Mouse (Mus musculus) gastrocnemius, postnatal 4 days (tissue): ENCODE data around the gene Necab2. TPM values are rescaled to one million over a fixed set of nuclear protein-coding genes. Genes with fewer than 3 reads are reported as not detected.

Experiments used
- DNase-seq, 2 experiments: peaks; one replicate each; pipeline ENCODE4 v3.0.0; 2021 to 2022; ENCODE audit warnings: low spot score in 2 of 2, mixed read lengths in 2 of 2
- total RNA-seq, 2 experiments: library from RNA; stranded (reverse); gene quantifications; 2 replicates each; pipeline ENCODE4 v1.2.3; 2021

The Necab2 gene
- total RNA-seq, 2 experiments from 2014 or later = 0.59 to 0.78 TPM

DNA sequence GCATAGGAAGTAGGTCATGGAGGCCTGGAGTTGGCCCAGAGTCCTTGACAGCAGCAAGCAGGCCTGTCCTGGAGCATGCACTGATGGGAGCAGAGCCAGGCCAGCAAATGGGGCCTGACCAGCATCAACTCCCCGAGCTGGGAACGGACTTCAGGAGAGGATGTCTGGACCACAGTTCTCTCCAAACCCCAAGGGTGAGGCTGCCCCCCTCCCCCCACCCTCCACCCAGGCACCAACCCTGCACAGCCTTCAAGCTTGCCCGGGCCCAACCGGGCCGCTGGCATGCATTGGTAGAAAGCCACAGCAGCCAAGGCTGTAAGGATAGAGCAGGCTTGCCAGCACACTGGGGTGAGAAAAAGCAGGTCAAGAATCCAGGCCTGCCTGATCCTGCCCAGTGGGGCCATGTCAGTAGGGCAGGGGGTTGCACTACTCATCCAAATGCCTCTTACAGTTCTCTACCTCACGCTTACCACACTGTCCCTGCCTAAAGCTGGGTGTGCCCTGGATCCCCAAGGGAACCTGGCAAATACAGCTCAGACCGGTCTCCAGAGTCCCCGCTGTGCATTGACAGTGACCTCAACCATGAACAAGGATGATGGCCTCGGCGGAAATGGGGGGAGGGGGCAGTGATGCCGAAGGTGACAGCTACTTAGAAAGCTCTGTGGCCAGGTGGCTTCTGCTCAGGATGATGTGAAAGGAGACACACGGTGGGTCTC, 18.7 kb upstream of the Necab2 start:
- DNase-seq = no peak

DNA sequence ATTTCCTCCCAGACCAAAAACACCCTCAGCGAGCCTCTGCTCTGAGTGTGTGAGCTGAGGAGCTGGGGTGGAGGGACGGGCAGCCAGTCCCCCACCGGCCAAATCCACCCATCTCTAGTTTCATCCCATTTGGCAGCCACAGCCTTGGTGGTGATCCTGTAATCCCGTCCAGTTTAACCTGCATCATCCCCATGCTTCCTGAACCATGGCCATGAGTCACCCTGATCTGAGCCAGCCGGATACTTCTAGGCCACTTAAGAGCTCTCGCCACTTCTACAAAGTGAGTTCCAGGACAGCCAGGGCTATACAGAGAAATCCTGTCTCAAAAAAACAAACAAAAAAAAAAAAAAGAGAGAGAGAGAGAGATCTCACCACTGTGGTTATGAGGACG, 18.2 kb upstream of the Necab2 start:
- DNase-seq = no peak

DNA sequence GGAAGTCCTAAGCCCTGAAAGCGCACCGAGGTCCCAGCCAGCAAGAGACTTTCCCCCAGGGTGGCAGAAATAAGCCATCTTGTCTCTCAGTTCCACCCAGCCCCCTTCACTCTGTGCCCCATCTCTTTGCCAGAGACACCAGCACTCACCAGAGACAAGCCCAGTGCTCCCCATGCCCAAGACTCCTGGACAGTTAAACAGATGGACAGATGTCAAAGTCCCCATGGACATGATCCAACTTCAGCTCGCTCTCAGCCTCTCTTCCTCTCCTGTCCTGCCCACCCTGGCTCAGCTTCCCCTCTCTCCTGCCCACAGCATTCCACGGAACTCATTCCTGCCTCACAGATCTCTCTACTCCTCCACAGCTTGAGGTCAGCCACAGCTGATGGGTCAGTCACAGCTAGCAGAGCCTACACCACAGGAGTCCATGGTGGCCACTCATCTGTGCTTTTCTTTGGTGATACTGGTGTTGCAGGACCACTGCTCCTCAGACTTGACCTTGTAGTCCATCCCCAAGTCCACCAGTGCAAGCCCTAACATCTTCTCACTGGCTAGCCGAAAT, 17.7 kb upstream of the Necab2 start:
- no peak for DNase-seq

DNA sequence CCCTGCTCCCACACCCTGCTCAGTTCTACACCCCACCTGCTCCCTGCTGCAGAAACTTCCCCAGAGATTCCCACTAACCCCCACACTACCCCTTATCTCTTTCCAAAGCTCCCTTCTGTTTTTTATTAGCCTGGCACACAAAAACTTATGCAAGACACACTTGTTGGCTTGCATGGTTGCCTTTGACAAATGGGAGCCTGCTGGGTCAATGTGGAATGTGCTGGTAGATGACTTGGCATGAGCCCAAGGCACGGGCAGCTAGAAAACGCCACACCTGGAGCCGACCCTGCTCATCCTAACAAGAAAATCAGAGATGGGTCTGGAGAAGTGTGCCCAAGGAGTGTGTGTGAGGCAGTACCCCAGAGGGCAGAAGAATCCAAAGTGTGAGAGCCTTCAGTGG, 17.0 kb upstream of the Necab2 start:
- DNase-seq = no peak

DNA sequence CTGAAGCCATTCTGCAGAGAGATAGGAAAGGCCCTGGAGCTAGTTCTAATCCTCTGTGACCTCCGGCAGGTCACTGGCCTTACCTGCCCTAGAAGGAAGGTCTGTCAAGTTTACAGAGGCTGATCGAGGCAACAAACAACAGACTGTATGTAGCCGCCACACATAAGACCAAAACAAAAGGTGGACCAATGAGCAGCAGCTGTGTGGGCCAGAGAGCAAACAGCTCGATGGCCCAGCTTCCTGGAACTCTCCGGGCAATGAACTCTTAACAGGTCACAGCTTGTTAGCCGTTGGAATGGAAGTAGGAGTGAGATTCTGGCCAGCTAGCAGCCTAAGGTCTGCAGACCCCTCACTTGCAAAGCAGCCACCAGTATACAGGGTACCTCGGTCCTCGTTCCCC, 16.3 kb upstream of the Necab2 start:
- no peak for DNase-seq

DNA sequence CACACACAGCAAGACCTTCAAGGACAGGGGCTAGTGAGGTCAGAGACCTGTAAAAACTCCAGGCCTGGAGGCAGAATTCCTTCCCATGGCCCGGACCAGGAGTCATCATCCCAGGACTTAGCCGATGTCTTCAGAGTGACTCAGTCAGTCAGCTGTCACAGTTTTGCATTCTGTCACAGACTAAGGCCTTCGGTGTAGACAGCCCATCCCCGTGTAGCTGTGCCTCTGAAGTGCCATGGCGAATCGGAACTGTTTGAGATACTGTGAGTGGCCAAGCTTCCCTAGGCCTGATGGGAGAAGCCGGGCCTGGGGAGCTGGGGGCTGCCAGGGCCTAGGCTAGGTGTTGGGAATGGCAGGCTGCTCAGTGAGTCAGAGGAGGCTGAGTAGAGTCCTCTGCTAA, 15.8 kb upstream of the Necab2 start:
- DNase-seq = no peak

DNA sequence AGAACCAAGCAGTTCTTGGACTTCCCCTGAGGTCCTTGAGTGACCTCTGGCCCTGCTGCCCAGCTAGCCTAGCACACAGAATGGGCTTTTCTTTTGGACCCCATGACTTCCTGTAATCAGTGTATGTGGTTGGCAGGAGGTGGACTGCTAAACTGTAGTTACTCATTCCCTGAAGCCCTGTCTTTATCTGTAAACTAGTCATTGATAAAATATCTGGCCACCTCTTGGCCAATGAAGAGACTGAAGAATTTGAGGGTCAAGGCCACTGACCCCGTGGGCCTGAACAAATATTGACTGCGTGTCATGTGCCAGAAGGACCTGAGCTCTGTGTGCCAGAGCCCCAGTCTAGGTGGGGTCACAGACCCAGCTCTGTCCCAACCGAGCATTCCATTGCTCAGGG, 14.1 kb upstream of the Necab2 start:
- no peak for DNase-seq

DNA sequence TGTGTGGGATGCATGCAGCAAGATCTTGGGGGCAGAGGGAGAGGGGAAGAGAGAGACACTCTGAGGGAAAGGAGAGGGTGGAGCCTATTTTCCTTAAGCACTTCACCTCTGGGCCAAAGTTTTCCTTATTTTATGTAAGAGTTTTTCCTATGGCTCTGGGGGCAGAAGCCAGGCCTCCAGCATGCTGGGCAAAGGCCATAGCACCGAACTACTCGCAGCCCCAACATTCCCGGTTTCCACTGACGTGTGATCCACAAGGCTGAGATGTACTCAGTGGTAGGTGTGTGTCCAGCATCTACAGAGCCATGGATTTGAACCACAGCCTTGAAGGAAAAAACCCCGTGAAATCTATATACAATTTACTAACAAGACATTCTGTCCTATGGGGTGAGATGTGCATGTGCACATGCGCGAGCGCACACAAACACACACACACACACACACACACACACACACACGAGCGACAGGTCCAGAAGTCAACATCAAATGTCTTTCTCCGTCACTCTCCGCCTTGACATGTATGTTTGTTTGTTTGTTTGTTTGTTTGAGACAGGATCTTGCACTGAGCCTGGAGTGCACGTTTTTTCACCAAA, 12.8 kb upstream of the Necab2 start, which contains the start of gene Osgin1:
TSS of gene Osgin1 (plus strand) at position 543 of the 593 bp plus-strand sequence.
- DNase-seq = no peak

DNA sequence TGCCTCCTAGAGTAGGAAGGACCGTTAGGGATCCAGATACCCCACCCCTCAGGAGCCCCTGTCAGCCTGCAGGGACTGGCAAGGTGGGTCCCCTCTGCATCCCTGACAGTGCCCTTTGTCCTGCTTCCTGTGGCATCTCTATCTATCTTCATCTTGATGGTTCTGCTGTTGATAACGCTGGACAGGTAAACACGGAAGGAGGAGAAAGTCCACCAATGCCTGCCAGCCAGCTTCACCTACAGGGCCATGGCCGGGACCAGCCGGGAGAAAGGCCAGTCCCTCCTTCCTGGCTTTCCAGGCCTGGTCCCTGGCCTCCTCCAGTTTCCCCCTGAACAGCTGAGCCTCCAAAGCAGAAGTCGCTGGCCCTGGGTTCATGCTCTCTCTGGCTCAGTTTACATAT, 11.9 kb upstream of the Necab2 start:
- no peak for DNase-seq

DNA sequence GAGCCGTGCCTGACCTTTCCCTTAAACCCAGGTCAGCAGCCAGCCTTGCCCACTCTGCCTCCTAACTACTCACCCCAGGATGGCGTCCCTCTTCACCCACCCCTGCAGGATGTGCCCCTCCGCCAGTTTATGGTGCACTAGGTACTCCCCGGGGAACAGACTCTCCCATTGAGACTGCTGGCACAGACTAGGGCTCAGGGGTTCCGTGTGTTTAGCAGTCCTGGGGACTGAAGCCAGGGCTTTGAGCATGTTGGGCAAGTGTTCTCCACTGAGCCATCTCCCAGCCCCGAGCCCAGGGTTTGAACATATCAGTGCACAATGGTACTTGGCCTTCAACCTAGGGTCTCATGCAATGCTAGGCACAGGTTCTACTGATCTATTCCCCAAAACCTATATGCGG, 11.0 kb upstream of the Necab2 start:
- no peak for DNase-seq

DNA sequence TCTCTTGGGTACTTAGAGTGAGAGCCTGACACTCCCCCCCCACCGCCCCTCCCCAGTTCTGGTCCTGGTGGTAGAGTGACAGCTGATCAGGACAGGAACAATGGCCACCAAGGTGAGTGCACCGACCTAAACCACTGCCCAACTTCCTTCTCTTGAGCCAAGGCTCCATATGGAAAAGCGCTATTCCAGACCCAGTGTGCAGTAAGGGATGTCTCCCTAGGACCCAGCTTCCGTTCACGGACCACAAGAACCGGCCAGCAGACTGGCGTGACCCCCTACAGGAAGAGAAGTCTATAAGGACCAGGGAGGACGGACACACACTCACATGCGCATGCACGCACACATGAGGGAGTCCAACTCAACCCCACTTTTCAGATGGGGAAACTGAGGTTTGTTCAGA, 10.2 kb upstream of the Necab2 start:
- DNase-seq = no peak

DNA sequence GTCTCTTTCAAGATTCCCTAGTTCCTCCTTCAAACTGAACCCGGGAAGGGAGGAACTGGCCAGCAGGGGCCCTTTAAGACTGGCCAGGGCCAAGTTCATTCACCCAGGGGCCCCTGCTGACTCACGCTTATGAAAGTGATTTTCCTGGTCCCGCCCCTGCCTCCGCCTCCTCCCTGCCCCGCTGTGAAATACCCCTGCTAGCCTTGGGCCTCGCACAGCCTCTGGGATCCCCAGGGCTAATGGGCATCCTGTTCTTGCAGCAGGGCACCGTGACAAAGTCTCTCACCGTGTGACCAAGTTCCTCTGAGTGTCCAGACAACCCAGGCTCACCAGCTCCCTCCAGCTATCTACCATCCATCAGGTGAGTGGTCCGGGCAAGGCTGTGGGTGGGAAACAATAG, 9.6 kb upstream of the Necab2 start:
- DNase-seq = peak; percentile 63 to 76

DNA sequence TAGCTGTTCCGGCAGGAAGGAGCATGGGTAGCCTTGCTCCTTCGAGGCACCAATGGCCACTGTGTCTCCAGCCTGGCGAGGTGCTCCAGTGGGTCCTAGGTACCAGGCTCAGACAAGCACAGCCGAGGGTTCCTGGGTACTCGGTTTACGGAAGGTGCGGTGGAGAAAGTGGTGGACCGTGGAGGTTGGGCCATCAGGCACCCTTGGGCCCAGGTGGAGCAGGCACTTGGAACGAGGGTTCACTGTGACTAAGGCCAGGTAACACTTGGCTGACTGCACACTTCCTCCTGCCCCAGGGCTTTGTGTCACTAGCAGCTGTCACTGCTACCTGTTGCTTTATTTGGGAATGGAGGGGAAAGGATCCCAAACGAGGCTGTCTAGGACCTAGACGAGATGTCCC, 9.0 kb upstream of the Necab2 start:
- no peak for DNase-seq

DNA sequence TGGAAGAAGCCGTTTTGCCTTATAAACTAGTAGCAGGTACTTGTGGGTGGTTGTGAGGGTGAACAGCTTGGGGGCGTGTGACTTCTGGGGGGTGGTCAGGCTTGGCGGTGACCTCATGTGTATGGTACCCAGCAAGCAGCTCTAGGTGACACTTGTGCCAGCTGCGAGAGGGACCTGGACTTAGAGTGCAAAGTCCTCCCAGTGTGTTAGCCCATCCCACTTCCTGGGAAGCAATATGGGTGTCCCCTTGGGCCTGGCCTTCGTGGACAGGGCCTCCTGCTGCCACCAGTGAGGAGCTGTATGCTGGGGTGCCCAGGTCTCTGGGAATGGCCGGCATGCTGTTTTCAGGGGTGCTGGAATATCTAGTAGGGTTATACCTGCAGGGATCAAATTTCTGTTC, 7.6 kb upstream of the Necab2 start:
- no peak for DNase-seq

DNA sequence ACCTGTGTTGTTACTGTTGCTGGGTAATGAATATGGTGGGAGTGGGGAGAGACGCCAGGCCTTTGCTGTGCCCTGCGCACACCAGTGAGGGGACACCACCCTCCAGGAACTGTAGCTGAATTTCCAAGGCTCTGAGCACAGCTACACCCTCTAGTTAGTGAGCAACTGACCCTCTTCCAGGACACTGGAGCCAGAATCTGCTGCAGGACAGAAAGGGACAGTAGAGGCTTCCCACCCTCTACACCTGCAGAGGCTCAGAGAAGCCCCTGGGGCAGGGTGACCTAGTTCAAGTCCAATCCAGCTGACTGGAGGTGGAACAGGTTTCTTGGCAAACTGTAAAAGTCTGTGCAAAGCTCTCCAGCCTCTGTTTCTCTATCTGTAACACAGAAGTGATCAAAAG, 7.1 kb upstream of the Necab2 start:
- no peak for DNase-seq

DNA sequence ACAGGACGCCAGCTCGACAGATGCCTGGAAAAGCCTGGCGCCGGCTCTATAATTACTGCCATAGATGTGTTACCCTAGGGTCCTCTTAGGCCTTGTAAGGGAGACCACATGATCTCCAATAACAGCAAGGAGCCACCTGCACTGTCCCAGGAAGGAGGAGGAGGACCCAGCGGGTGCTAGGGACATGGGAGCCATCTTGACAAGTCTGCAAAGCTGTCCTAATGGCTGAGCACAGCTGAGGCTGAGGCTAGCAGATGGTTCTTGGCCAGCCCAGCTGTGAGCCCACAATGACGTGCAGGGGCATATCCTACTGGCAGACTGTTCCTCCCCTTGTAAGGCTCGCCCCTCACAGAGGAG, 6.6 kb upstream of the Necab2 start:
- no peak for DNase-seq

DNA sequence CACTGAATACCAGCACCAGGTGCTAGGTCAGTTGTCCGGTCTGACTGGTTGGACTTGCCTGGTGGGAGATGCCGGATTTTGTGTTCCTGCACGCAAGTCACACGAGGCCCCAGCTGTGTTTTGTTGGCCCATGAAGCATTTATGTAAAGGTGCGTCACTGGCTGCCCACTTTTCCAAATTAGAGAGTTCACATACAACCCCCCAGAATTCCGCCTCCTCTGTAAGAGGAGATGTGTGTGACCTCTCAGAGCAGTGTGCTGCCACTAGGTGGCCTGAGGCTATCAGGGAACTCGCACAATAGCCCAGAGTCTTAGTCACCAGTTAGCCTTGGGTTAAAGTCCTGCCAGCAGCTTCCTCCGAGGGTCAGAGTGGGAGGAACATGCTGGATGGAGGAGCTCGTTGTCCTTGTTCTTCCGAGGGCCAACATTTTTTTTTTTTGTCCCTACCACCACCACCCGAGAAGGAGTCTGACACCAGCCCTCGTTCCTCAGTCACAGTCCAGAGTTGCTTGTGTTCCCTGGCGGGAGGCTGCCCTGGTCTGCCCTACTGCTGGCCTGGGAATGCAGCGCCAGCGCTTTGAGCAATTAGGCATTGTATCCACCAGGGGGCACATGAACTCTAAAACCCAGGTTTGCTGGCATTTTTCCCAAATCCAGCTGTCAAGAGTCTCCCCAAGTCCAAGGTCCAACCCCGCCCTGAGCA, 6.1 kb upstream of the Necab2 start:
- peak; percentile 50 to 78 for DNase-seq

DNA sequence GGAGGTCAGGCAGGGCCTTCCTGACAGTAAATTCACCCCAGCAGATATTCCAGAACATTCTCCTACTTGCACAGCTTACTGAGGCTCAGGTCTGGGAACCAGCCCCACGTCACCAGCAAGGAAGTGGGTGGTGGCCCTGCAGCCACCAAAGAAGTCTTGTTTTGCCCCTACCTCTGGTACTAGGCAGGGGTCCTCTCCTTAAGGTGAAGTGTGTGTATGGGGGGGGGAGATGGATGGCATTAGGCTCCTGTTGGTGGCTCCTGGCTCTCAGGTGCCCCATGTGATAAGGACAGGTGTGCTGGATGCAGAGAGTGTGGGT, 5.6 kb upstream of the Necab2 start:
- DNase-seq = no peak

DNA sequence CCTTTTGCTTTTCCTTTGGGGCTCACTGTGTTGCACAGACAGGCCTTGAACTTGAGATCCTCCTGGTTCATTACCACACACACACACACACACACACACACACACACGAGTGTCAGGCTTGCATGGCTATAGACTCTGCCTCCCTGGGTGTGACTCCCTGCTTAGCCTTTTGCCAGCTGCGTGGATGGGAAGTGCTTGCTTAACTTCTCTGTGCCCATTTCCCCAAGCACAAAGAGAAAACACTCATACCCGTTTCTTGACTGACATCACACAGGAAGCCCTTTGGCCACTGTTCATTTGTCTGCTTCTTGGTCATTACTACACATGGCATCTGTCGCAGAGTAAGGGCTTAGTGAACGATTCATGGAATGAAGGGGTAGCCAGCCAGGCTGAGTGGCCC, 4.5 kb upstream of the Necab2 start:
- DNase-seq = no peak

DNA sequence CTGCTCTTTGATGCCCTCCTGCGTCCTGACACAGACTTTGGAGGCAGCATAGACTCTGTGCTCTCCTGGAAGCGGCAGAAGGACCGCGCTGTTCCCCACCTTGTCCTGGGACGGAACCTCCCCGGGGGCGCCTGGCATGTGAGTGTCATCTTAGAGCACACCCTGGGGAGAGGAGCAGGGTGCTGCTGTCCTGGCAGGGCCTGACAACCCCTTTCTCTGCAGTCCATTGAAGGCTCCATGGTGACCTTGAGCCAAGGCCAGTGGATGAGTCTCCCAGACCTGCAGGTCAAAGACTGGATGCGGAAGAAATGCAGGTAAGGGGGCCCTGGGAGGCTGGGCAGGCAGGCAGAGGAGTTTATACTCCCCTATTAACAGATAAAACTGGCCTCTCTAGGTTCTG, 3.5 kb upstream of the Necab2 start:
- DNase-seq = no peak

DNA sequence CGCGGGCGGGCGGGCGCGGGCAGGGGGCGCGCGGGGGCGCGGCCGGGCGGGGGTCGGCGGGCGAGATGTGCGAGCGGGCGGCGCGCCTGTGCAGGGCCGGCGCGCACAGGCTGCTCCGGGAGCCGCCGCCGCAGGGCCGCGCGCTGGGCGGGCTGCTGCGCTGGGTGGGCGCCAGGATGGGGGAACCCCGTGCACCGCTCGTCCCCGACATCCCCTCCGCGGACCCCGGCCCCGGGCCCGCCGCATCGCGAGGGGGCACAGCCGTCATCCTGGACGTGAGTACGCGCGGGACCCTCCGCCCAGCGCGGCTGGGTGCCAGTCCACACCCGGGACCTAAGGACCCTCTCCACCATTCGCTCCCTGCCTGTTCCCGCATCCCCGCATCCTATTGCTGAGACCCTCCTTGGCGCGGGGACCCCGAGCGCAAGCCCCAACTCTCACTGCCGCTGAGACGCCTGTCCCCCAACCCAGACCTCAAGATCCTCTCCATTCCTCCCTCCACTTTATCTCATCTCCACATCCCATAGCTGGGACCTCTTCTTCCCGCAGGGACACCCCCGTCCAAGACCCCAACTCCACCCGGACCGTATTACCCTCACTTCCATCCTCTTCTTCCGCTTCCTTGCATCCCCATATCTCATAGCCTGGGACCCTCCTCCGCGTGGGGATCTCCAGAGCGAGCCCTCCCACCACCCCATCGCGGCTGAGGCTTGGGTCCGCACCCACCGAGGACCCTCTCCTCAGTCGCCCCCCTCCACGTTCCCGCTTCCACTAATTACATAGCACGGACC, 666 bp downstream of the Necab2 start:
- DNase-seq = no peak

DNA sequence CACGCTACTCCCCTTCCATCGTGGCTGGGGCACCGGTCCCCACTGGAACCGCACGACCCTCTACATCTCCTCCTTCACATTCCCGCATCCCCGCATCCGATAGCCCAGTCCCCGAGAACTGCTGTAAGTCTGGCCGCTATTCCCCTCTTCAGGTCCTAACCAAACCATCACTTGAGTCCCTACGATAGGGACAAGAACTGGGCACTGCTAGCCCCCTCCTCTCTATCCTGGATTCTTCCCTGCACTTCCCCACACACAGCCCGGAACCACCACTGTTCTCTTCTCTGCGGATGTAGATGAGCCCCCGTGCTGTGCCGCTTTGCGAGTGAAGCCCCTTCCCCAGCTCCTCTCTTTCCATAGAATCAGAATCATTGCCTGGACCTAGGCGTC, 1.3 kb downstream of the Necab2 start:
- no peak for DNase-seq
